In the genomic region with DNA sequence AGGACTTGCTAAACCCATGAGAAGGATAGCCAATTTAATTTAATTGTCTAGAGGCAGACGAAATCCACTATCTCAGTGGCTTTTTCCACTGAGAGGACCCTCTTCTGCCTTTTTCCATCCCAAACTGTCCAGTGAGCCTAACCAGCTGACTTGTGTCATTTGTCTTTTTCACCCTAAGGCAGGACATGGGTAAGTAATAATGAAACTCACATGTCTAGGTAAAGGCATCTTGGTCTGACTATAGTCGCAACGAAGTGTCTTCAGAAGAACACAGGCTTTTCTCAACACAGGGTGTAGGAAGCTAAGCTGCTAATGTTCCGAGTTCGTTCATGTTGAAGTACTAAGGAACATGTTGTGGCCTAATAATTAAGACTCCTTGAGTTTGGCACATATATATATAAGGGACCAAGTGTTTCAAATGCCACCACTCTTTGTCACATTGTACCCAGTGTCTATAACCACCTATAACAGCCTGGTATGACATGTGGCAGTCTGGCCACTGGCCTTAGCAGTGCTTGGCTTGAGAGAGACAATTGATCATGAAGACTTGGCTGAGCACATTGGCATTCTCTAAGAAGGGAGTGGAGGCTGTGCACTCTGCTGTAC, we compare ENCODE assay signal across 35 mouse cellular contexts.
"Had no signal": no experiment of that assay in that cellular context is flagged by ENCODE, and none has a peak within 500 bp of the region (broad histone marks: within the 10 kb centered on the region; RNA-seq: fewer than 3 reads in every experiment).

No protein-coding gene starts in this region.

- H3K4me1 ChIP-seq: heart, embryonic 10.5 days; heart, embryonic 12.5 days; heart, embryonic 13.5 days; heart, embryonic 15.5 days; hindbrain, embryonic 15.5 days; intestine, embryonic 15.5 days; kidney, embryonic 15.5 days had no signal

- H3K4me3 ChIP-seq: heart, embryonic 10.5 days; heart, embryonic 12.5 days; heart, embryonic 13.5 days; heart, embryonic 15.5 days; hindbrain, embryonic 10.5 days; hindbrain, embryonic 12.5 days; hindbrain, embryonic 13.5 days; hindbrain, embryonic 15.5 days; intestine, embryonic 15.5 days; kidney, embryonic 15.5 days; layer of hippocampus, adult 2 months; left cerebral cortex, adult 2 months had no signal

- H3K27me3 ChIP-seq: heart, embryonic 12.5 days; heart, embryonic 13.5 days; heart, embryonic 15.5 days; hindbrain, embryonic 12.5 days; hindbrain, embryonic 13.5 days; hindbrain, embryonic 15.5 days; intestine, embryonic 15.5 days; kidney, embryonic 15.5 days had no signal

- H3K36me3 ChIP-seq: heart, embryonic 10.5 days; heart, embryonic 12.5 days; heart, embryonic 13.5 days; heart, embryonic 15.5 days; hindbrain, embryonic 10.5 days; hindbrain, embryonic 12.5 days; hindbrain, embryonic 13.5 days; hindbrain, embryonic 15.5 days; intestine, embryonic 15.5 days; kidney, embryonic 15.5 days had no signal

- H3K4me2 ChIP-seq: heart, embryonic 12.5 days; heart, embryonic 13.5 days; heart, embryonic 15.5 days; hindbrain, embryonic 12.5 days; hindbrain, embryonic 13.5 days; hindbrain, embryonic 14.5 days; hindbrain, embryonic 15.5 days; intestine, embryonic 15.5 days; kidney, embryonic 15.5 days had no signal

- H3K9me3 ChIP-seq: heart, embryonic 10.5 days; heart, embryonic 12.5 days; heart, embryonic 13.5 days; heart, embryonic 15.5 days; hindbrain, embryonic 10.5 days; hindbrain, embryonic 12.5 days; hindbrain, embryonic 13.5 days; hindbrain, embryonic 15.5 days; intestine, embryonic 15.5 days; kidney, embryonic 15.5 days had no signal

- H3K27ac ChIP-seq: heart, embryonic 10.5 days; heart, embryonic 13.5 days; heart, embryonic 15.5 days; hindbrain, embryonic 10.5 days; hindbrain, embryonic 12.5 days; hindbrain, embryonic 13.5 days; hindbrain, embryonic 14.5 days; hindbrain, embryonic 15.5 days; hindbrain, postnatal 0 days; intestine, embryonic 15.5 days; kidney, embryonic 15.5 days; kidney, postnatal 0 days; layer of hippocampus, adult 2 months; left cerebral cortex, adult 2 months had no signal

- ATAC-seq: hindbrain, embryonic 16.5 days; hindbrain, postnatal 0 days; inflammation-experienced regulatory T-cells, adult 6 months; intestine, embryonic 15.5 days; intestine, embryonic 16.5 days; intestine, postnatal 0 days had no signal

- H3K9ac ChIP-seq: heart, embryonic 12.5 days; heart, embryonic 13.5 days; heart, embryonic 15.5 days; hindbrain, embryonic 12.5 days; hindbrain, embryonic 13.5 days; hindbrain, embryonic 14.5 days; hindbrain, embryonic 15.5 days; intestine, embryonic 15.5 days; kidney, embryonic 15.5 days had no signal

- DNase-seq: heart, postnatal 10 days; heart, postnatal 14 days; heart, postnatal 36 days; heart, postnatal 4 days; kidney, adult 11 months; kidney, adult 18-20 months; kidney, adult 2 months; kidney, adult 8-10 months; kidney, adult 9 months; kidney, postnatal 10 days; kidney, postnatal 14 days; kidney, postnatal 25 days; kidney, postnatal 36 days; kidney, postnatal 4 days; layer of hippocampus, adult 9-11 months; layer of hippocampus, postnatal 36 days had no signal
